Mouse (Mus musculus): Measurements from ENCODE around the gene Rab27a. TPM values are rescaled to one million over a fixed set of nuclear protein-coding genes. Genes with fewer than 3 reads are reported as not detected.

Rab27a gene
- total and polyA plus RNA-seq, 3 experiments, result 8.8 to 11.2 TPM; not detected in 1

GRCm38 (mm10) chr9:73101536-73101935 is 56.9 kb downstream of the Rab27a start, which contains the start of gene Khdc3:
Gene Khdc3 (plus strand): TSS chr9:73101836.
- no peak for DNase-seq (ENCODE audit: low read depth, low spot score)
- TF ChIP-seq BHLHE40 (IDR thresholded peaks at IDR 0.05; ENCODE audit: borderline replicate concordance, low read depth, low read length), result no peak
- TF ChIP-seq MYB (IDR thresholded peaks at IDR 0.05; ENCODE audit: low read depth, low read length), result no peak
- TF ChIP-seq USF1 (IDR thresholded peaks at IDR 0.05; ENCODE audit: low read depth, low read length), result no peak
- TF ChIP-seq UBTF (IDR thresholded peaks at IDR 0.05; ENCODE audit: borderline replicate concordance, insufficient read depth, low read depth, low read length), result no peak
- no peak for TF ChIP-seq EP300 (IDR thresholded peaks at IDR 0.05; ENCODE audit: low read depth in 1 of 2, low read length in 2 of 2)
- TF ChIP-seq SIN3A (IDR thresholded peaks at IDR 0.05; ENCODE audit: low read length), result no peak
- no peak for TF ChIP-seq TCF12 (IDR thresholded peaks at IDR 0.05; ENCODE audit: low read depth, low read length)
- no peak for TF ChIP-seq RCOR1 (IDR thresholded peaks at IDR 0.05; ENCODE audit: low read depth, low read length)
- no peak for TF ChIP-seq KAT2A (conservative IDR thresholded peaks at IDR 0.05; ENCODE audit: low read depth, low read length)
- TF ChIP-seq USF2 (IDR thresholded peaks at IDR 0.05; ENCODE audit: borderline replicate concordance in 1 of 2, insufficient read depth in 1 of 2, low read depth in 1 of 2, low read length in 2 of 2), result no peak
- TF ChIP-seq TBP (IDR thresholded peaks at IDR 0.05; ENCODE audit: low read depth, low read length), result no peak
- no peak for TF ChIP-seq MAZ (IDR thresholded peaks at IDR 0.05; ENCODE audit: low read depth, low read length)
- TF ChIP-seq ZMIZ1 (IDR thresholded peaks at IDR 0.05; ENCODE audit: low read depth, low read length), result no peak
- no peak for TF ChIP-seq MYC (IDR thresholded peaks at IDR 0.05; ENCODE audit: low read depth, low read length)
- no peak for TF ChIP-seq ELF1 (IDR thresholded peaks at IDR 0.05; ENCODE audit: low read depth, low read length)
- no peak for TF ChIP-seq POLR2AphosphoS5 (IDR thresholded peaks at IDR 0.05; ENCODE audit: borderline replicate concordance, low read depth, low read length)
- Histone ChIP-seq H3K9me3 (replicated peaks; ENCODE audit: insufficient read depth, low read length) (no peaks in the 10 kb centered on the region), H3K27ac (ENCODE audit: control insufficient read depth, low read depth, low read length) (no peak within 1 kb of the TSS), H3K9ac (ENCODE audit: control insufficient read depth, low read depth, low read length, poor library complexity, severe bottlenecking) (no peak within 1 kb of the TSS), H3K79me2 (ENCODE audit: control insufficient read depth, insufficient read depth, low read length, poor library complexity) (no peaks in the 10 kb centered on the region), H3K4me3 (ENCODE audit: control insufficient read depth in 1 of 2, insufficient read depth in 1 of 2, low read depth in 2 of 2, low read length in 2 of 2) (no peak within 1 kb of the TSS), H3K27me3 (ENCODE audit: control insufficient read depth in 1 of 2, insufficient read depth in 2 of 2, low read length in 2 of 2) (peaks cover 0 to under 1% of the 10 kb centered on the region in 2 experiments; a peak in 2 of 4 replicates), H3K36me3 (ENCODE audit: control insufficient read depth in 1 of 2, insufficient read depth in 2 of 2, low read length in 2 of 2) (no peaks in the 10 kb centered on the region), H3K4me1 (ENCODE audit: control insufficient read depth in 1 of 2, insufficient read depth in 2 of 2, low read length in 2 of 2) (no peaks in the 10 kb centered on the region)

- Histone ChIP-seq H3K4me3 (ENCODE audit: control insufficient read depth in 1 of 2, insufficient read depth in 1 of 2, low read depth in 2 of 2, low read length in 2 of 2) (no peak within 1 kb of the TSS), H3K79me2 (ENCODE audit: control insufficient read depth, insufficient read depth, low read length, poor library complexity) (no peaks in the 10 kb centered on the region), H3K9me3 (replicated peaks; ENCODE audit: insufficient read depth, low read length) (no peaks in the 10 kb centered on the region), H3K4me1 (ENCODE audit: control insufficient read depth in 1 of 2, insufficient read depth in 2 of 2, low read length in 2 of 2) (no peaks in the 10 kb centered on the region), H3K36me3 (ENCODE audit: control insufficient read depth in 1 of 2, insufficient read depth in 2 of 2, low read length in 2 of 2) (no peaks in the 10 kb centered on the region), H3K27ac (ENCODE audit: control insufficient read depth, low read depth, low read length) (no peak within 1 kb of the TSS), H3K27me3 (ENCODE audit: control insufficient read depth in 1 of 2, insufficient read depth in 2 of 2, low read length in 2 of 2) (peaks cover 0 to 2% of the 10 kb centered on the region in 2 experiments; a peak in 2 of 4 replicates), H3K9ac (ENCODE audit: control insufficient read depth, low read depth, low read length, poor library complexity, severe bottlenecking) (no peak within 1 kb of the TSS)
- TF ChIP-seq POLR2AphosphoS2 (IDR thresholded peaks at IDR 0.05; ENCODE audit: low read length) (no peak), MXI1 (IDR thresholded peaks at IDR 0.05; ENCODE audit: low read depth, low read length) (no peak), USF2 (IDR thresholded peaks at IDR 0.05; ENCODE audit: borderline replicate concordance in 1 of 2, insufficient read depth in 1 of 2, low read depth in 1 of 2, low read length in 2 of 2) (no peak), MAX (IDR thresholded peaks at IDR 0.05; ENCODE audit: low read length) (no peak), MAFK (IDR thresholded peaks at IDR 0.05; ENCODE audit: borderline replicate concordance, low read depth, low read length) (no peak), SMC3 (IDR thresholded peaks at IDR 0.05; ENCODE audit: low read depth, low read length) (no peak), SIN3A (IDR thresholded peaks at IDR 0.05; ENCODE audit: low read length) (no peak)
- no peak for DNase-seq (ENCODE audit: low read depth, low spot score)
Measured at GRCm38 (mm10) chr9:73102181-73102580, 57.5 kb downstream of the Rab27a start, which contains the start of gene Gm20509. Gene Gm20509 (plus strand): TSS chr9:73102470.
